Mouse (Mus musculus) lung, postnatal 0 days (tissue): ENCODE measurements at regions not wholly inside any gene's neighbourhood (a gene's known extent, or its start where the extent isn't known, plus 50 kb on each side); places are given as distances from the start of the nearest gene placed in this dataset.

ENCODE experiments used
- CTCF ChIP-seq: IDR thresholded peaks from 2 replicates; pipeline ENCODE4 v1.5.1; 2016; ENCODE audit warnings: antibody characterized with exemption, mild to moderate bottlenecking
- EP300 ChIP-seq: IDR thresholded peaks from 2 replicates; pipeline ENCODE4 v1.6.1; 2016; ENCODE audit warnings: antibody characterized with exemption, mild to moderate bottlenecking, control low read depth

- TF ChIP-seq CTCF (no peak), EP300 (no peak)
These were observed 72.9 kb upstream of the Col5a1 start for GRCm38 (mm10) chr2:27813370-27813769.
